Mouse (Mus musculus) lung, adult 2 months (tissue): ENCODE data around the gene Lexm.

Source experiments
- CTCF ChIP-seq: fragments of 200-500 bp; IDR thresholded peaks from 2 replicates; pipeline ENCODE4 v1.5.1; 2011; ENCODE audit warnings: mild to moderate bottlenecking, low read length, control low read depth; ENCODE audit not compliant: insufficient read depth
- POLR2A ChIP-seq: fragments of 200-500 bp; IDR thresholded peaks from 2 replicates; pipeline ENCODE4 v1.6.1; 2011; ENCODE audit warnings: low read depth, mild to moderate bottlenecking, control low read depth, low read length, borderline replicate concordance; ENCODE audit errors: extremely low read depth

GRCm38 (mm10) chr4:106653051-106653450 lies 36.0 kb upstream of the Lexm start:
- TF ChIP-seq POLR2A (no peak), CTCF (no peak)
